Mouse (Mus musculus): ENCODE data around the gene Thumpd3. TPM values are rescaled to one million over a fixed set of nuclear protein-coding genes. Genes with fewer than 3 reads are reported as not detected.

Gene Thumpd3
- polyA plus RNA-seq (2012; rRNA removed), result 32.9 and 34.8 TPM in 2 replicates

GRCm38 (mm10) chr6:113046041-113046975 is at the start of gene Thumpd3:
Gene Thumpd3 (plus strand): TSS chr6:113046225.

GRCm38 (mm10) chr6:113076686-113077516 is 30.9 kb downstream of the Thumpd3 start, which contains the start of gene Setd5:
Gene Setd5 (plus strand): TSS chr6:113077365.

Other genes with a start within 250 kb of the Thumpd3 start
- 73.9 and 79.6 TPM in 2 replicates for gene Srgap3, start 99.0 kb upstream of the Thumpd3 start, polyA plus RNA-seq (2012; rRNA removed)
- 60.5 and 63.7 TPM in 2 replicates for gene Setd5, start 31.1 kb downstream of the Thumpd3 start, polyA plus RNA-seq (2012; rRNA removed)
- gene Lhfpl4, start 149.2 kb downstream of the Thumpd3 start, polyA plus RNA-seq (2012; rRNA removed), result 53.8 and 59.2 TPM in 2 replicates
- 36.5 and 39.7 TPM in 2 replicates for gene Mtmr14, start 191.6 kb downstream of the Thumpd3 start, polyA plus RNA-seq (2012; rRNA removed)
- gene Cpne9, start 236.1 kb downstream of the Thumpd3 start, polyA plus RNA-seq (2012; rRNA removed), result 1.7 and 2.3 TPM in 2 replicates

All from central nervous system, embryonic 14 days (tissue).